Mouse (Mus musculus) bone marrow, adult 2 months (tissue): ENCODE data around the gene Tbc1d30.

Experiments
- CTCF ChIP-seq: fragments of 200-500 bp; IDR thresholded peaks from 2 replicates; pipeline ENCODE4 v1.5.1; 2011; ENCODE audit warnings: low read length, control low read depth; ENCODE audit not compliant: control insufficient read depth, insufficient read depth
- POLR2A ChIP-seq: fragments of 200-500 bp; IDR thresholded peaks from 2 replicates; pipeline ENCODE4 v1.6.1; 2011; ENCODE audit warnings: low read depth, mild to moderate bottlenecking, control low read depth, low read length, borderline replicate concordance; ENCODE audit not compliant: control insufficient read depth

GRCm38 (mm10) chr10:121351692-121352290 lies 713 bp upstream of the Tbc1d30 start:
- TF ChIP-seq CTCF (no peak), POLR2A (no peak)
